In the genomic region with DNA sequence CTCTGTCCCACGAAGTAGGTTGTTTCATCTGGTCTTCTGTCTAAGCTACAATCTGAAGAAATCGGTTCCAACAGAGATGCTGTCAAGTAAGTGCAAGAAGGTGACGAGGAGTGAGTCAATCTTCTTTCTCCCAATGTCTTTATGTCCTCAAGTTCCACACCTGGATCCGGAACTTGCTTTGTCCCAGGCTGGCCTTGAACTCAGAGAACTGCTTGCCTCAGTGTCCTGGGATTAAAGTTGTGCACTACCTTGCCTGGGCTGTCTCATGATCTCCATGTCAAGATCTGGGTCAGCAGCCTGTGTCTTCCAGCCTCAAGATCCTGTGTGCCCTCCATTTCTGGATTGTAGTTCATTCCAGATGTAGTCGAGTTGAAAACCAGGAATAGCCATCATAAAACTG, we compare ENCODE assay signal across 8 mouse cellular contexts. TPM values are rescaled to one million over a fixed set of nuclear protein-coding genes. Genes with fewer than 3 reads are reported as not detected.
A peak's percentile ranks its signal among the peaks of the same experiment; 100 is the strongest.
DNase-seq lines count a peak whose midpoint lies in the region; ATAC-seq and TF ChIP-seq lines count a peak whose summit lies in the region.

A gene (minus strand): TSS at position 101 of the 400 bp plus-strand sequence.

- peak within 1 kb of the TSS; percentile 83 for H3K4me2 ChIP-seq in lung, embryonic 14.5 days
- H3K4me2 ChIP-seq in embryonic facial prominence, embryonic 12.5 days (replicated peaks), result peak within 1 kb of the TSS; percentile 91; the same call in 1 of the 2 replicates
- H3K4me2 ChIP-seq in heart, embryonic 12.5 days, result peak within 1 kb of the TSS; percentile 96
- H3K4me2 ChIP-seq in midbrain, postnatal 0 days (ENCODE audit: low read depth, low read length, poor library complexity, severe bottlenecking), result no peak within 1 kb of the TSS

- H3K4me3 ChIP-seq in lung, embryonic 14.5 days (ENCODE audit: low read depth, low read length), result peak within 1 kb of the TSS; percentile 96
- peak within 1 kb of the TSS; percentile 95 for H3K4me3 ChIP-seq in embryonic facial prominence, embryonic 12.5 days
- H3K4me3 ChIP-seq in heart, embryonic 12.5 days, result peak within 1 kb of the TSS; percentile 97
- peak within 1 kb of the TSS; percentile 95 for H3K4me3 ChIP-seq in midbrain, postnatal 0 days (ENCODE audit: low read depth, low read length)

- no peak for DNase-seq in lung, embryonic 14.5 days
- DNase-seq in lung, postnatal 14 days, result no peak
- no peak for DNase-seq in left cerebral cortex, adult 8-10 months (ENCODE audit: low spot score in 2 of 2)
- no peak for DNase-seq in midbrain, postnatal 0 days (ENCODE audit: low spot score)
- DNase-seq in right cerebral cortex, postnatal 4 days, result no peak
- DNase-seq in lung, postnatal 10 days, result no peak

- H3K9ac ChIP-seq in lung, embryonic 14.5 days, result peak within 1 kb of the TSS; percentile 96
- H3K9ac ChIP-seq in embryonic facial prominence, embryonic 12.5 days, result peak within 1 kb of the TSS; percentile 99
- H3K9ac ChIP-seq in heart, embryonic 12.5 days, result peak within 1 kb of the TSS; percentile 96
- H3K9ac ChIP-seq in midbrain, postnatal 0 days (replicated peaks; ENCODE audit: low read length, poor library complexity, severe bottlenecking), result peak within 1 kb of the TSS; percentile 98

- H3K27me3 ChIP-seq in lung, embryonic 14.5 days (ENCODE audit: insufficient read depth, low read length), result no peaks in the 10 kb centered on the region
- no peaks in the 10 kb centered on the region for H3K27me3 ChIP-seq in embryonic facial prominence, embryonic 12.5 days
- H3K27me3 ChIP-seq in heart, embryonic 12.5 days (replicated peaks), result no peaks in the 10 kb centered on the region
- no peaks in the 10 kb centered on the region for H3K27me3 ChIP-seq in midbrain, postnatal 0 days (ENCODE audit: insufficient read depth, low read length)

- H3K27ac ChIP-seq in lung, embryonic 14.5 days (ENCODE audit: low read depth), result peak within 1 kb of the TSS; percentile 67; the same call in 1 of the 2 replicates
- H3K27ac ChIP-seq in embryonic facial prominence, embryonic 12.5 days, result peak within 1 kb of the TSS; percentile 70; the same call in 1 of the 2 replicates
- peak within 1 kb of the TSS; percentile 53 for H3K27ac ChIP-seq in heart, embryonic 12.5 days (ENCODE audit: poor library complexity, severe bottlenecking)
- peak within 1 kb of the TSS; percentile 79 for H3K27ac ChIP-seq in midbrain, postnatal 0 days (ENCODE audit: low read depth, low read length)

- no peak for TF ChIP-seq CTCF in lung, embryonic 14.5 days (IDR thresholded peaks at IDR 0.05; ENCODE audit: low read depth)
- no peak for TF ChIP-seq CTCF in midbrain, postnatal 0 days (IDR thresholded peaks at IDR 0.05)

- ATAC-seq in lung, embryonic 14.5 days (ENCODE audit: insufficient read depth), result no peak
- ATAC-seq in embryonic facial prominence, embryonic 12.5 days (ENCODE audit: insufficient number of reproducible peaks, insufficient read depth, low FRiP score, low TSS enrichment), result no peak
- no peak for ATAC-seq in heart, embryonic 12.5 days (ENCODE audit: insufficient number of reproducible peaks, low FRiP score)
- no peak for ATAC-seq in midbrain, postnatal 0 days (ENCODE audit: low FRiP score)

- peaks cover 20% of the 10 kb centered on the region for H3K36me3 ChIP-seq in lung, embryonic 14.5 days (ENCODE audit: insufficient read depth)
- H3K36me3 ChIP-seq in embryonic facial prominence, embryonic 12.5 days, result peaks cover 15% of the 10 kb centered on the region
- H3K36me3 ChIP-seq in heart, embryonic 12.5 days, result peaks cover 15% of the 10 kb centered on the region
- H3K36me3 ChIP-seq in midbrain, postnatal 0 days (ENCODE audit: insufficient read depth, low read length), result 0 out of 2 replicates have a peak, but pooled peaks cover 4% of the 10 kb centered on the region

- H3K9me3 ChIP-seq in lung, embryonic 14.5 days (ENCODE audit: low read depth, low read length), result no peaks in the 10 kb centered on the region
- H3K9me3 ChIP-seq in embryonic facial prominence, embryonic 12.5 days, result no peaks in the 10 kb centered on the region
- no peaks in the 10 kb centered on the region for H3K9me3 ChIP-seq in heart, embryonic 12.5 days (replicated peaks)
- H3K9me3 ChIP-seq in midbrain, postnatal 0 days (ENCODE audit: low read length), result no peaks in the 10 kb centered on the region

- 0 out of 2 replicates have a peak, but pooled peaks cover 4% of the 10 kb centered on the region for H3K4me1 ChIP-seq in lung, embryonic 14.5 days (ENCODE audit: insufficient read depth)
- peaks cover 7% of the 10 kb centered on the region for H3K4me1 ChIP-seq in embryonic facial prominence, embryonic 12.5 days
- H3K4me1 ChIP-seq in heart, embryonic 12.5 days (replicated peaks), result peaks cover 8% of the 10 kb centered on the region
- H3K4me1 ChIP-seq in midbrain, postnatal 0 days (ENCODE audit: insufficient read depth, low read length), result peaks cover 6% of the 10 kb centered on the region; the same call in 1 of the 2 replicates

- WGBS in lung, embryonic 14.5 days, result 83% methylated on average over 5 of the region's 5 CpGs
- 85% methylated on average over 5 of the region's 5 CpGs for WGBS in embryonic facial prominence, embryonic 12.5 days
- WGBS in heart, embryonic 12.5 days, result 76% methylated on average over 5 of the region's 5 CpGs
- 86% methylated on average over 5 of the region's 5 CpGs for WGBS in midbrain, postnatal 0 days

RNA-seq across cellular contexts. Expression of the gene that starts here (rescaled TPM):
- polyA plus RNA-seq in lung, embryonic 14.5 days (2014; fragmentation: Nextera tagmentation; extraction: Ambion mirVana), result 145 and 154 TPM in 2 replicates
- 176 and 185 TPM in 2 replicates for polyA plus RNA-seq in embryonic facial prominence, embryonic 12.5 days (2016; fragmentation: Nextera tagmentation; extraction: Ambion mirVana)
- polyA plus RNA-seq in heart, embryonic 12.5 days (2016; fragmentation: Nextera tagmentation; extraction: Ambion mirVana), result 101 and 103 TPM in 2 replicates
- total RNA-seq in left cerebral cortex, adult 8-10 months (2022), result 10 to 100 TPM; 80.0 to 96.6 (median 86.5) TPM
- 76.1 and 97.7 TPM in 2 replicates for total RNA-seq in midbrain, postnatal 0 days (2014; rRNA removed)
- 117 and 119 TPM in 2 replicates for polyA plus RNA-seq in midbrain, postnatal 0 days (2015; fragmentation: Nextera tagmentation; extraction: Ambion mirVana)
